Mouse (Mus musculus) kidney, adult 2 months (tissue): Measurements from ENCODE around the gene Pde6h.

Experiments
- CTCF ChIP-seq: fragments of 200-500 bp; conservative IDR thresholded peaks from 2 replicates; pipeline ENCODE4 v1.5.1; 2011; ENCODE audit warnings: low read depth, mild to moderate bottlenecking, control low read depth, low read length, moderate library complexity, mixed read lengths; ENCODE audit not compliant: insufficient read depth, insufficient read length
- POLR2A ChIP-seq: fragments of 200-500 bp; IDR thresholded peaks from one replicate; pipeline ENCODE4 v1.6.1; 2011; ENCODE audit warnings: low read depth, low read length, control low read depth

DNA sequence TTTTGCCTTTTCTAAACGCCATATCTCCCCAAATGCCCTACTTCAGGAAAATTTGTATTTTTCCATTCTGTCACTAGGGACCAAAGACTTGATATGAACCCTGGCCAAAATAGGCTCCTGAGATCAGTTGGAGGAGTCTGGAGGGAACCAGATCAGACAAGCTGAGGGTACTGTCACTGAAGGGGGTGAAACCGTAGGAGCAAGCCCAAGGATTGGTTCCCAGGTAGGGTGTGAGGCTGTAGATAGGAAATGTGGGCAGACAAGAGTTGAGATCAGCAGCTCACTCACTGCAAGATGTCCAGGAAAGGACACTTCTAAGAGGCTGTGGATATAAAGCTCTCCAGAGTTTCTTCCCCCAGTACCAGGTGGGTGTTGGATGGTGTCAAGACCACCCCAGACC, 31.6 kb upstream of the Pde6h start:
- TF ChIP-seq CTCF: no peak
- TF ChIP-seq POLR2A: no peak
